Mouse (Mus musculus): Measurements from ENCODE around the gene Tmem132d. TPM values are rescaled to one million over a fixed set of nuclear protein-coding genes. Genes with fewer than 3 reads are reported as not detected.

Tmem132d gene
- polyA plus RNA-seq, 1 experiment from 2014 or later: 0.54 TPM

- no peak overlapping the region for H3K27ac ChIP-seq
- H3K36me3 ChIP-seq: no peaks in the 10 kb centered on the region
- DNase-seq (ENCODE audit: low spot score): no peak
- no peak overlapping the region for H3K4me3 ChIP-seq
- 97% methylated on average over 3 of the region's 3 CpGs for WGBS
- no peaks in the 10 kb centered on the region for H3K27me3 ChIP-seq (ENCODE audit: insufficient read depth, poor library complexity, severe bottlenecking)
- H3K4me1 ChIP-seq (replicated peaks): no peaks in the 10 kb centered on the region
- 0 out of 2 replicates have a peak, but pooled peaks cover 4% of the 10 kb centered on the region for H3K9me3 ChIP-seq
Measured at GRCm38 (mm10) chr5:128112518-128112917, 320.4 kb downstream of the Tmem132d start.

GRCm38 (mm10) chr5:128111664-128112063 is 321.2 kb downstream of the Tmem132d start:
- 79% methylated on average over 5 of the region's 5 CpGs for WGBS
- Histone ChIP-seq H3K27ac (no peak overlapping the region), H3K36me3 (no peaks in the 10 kb centered on the region), H3K27me3 (ENCODE audit: insufficient read depth, poor library complexity, severe bottlenecking) (no peaks in the 10 kb centered on the region), H3K4me1 (replicated peaks) (no peaks in the 10 kb centered on the region), H3K4me3 (no peak overlapping the region), H3K9me3 (0 out of 2 replicates have a peak, but pooled peaks cover 4% of the 10 kb centered on the region)
- DNase-seq (ENCODE audit: low spot score): no peak

GRCm38 (mm10) chr5:128102556-128102955 is 330.3 kb downstream of the Tmem132d start:
- DNase-seq (ENCODE audit: low spot score): no peak
- H3K4me3 ChIP-seq: no peak overlapping the region
- H3K27ac ChIP-seq: no peak overlapping the region
- 88% methylated on average over 8 of the region's 8 CpGs for WGBS
- H3K36me3 ChIP-seq: no peaks in the 10 kb centered on the region
- no peaks in the 10 kb centered on the region for H3K27me3 ChIP-seq (ENCODE audit: insufficient read depth, poor library complexity, severe bottlenecking)
- H3K9me3 ChIP-seq: peaks cover 9% of the 10 kb centered on the region
- H3K4me1 ChIP-seq (replicated peaks): no peaks in the 10 kb centered on the region

GRCm38 (mm10) chr5:128100331-128100730 is 332.5 kb downstream of the Tmem132d start:
- WGBS: 81% methylated on average over 5 of the region's 5 CpGs
- Histone ChIP-seq H3K9me3 (peaks cover 9% of the 10 kb centered on the region), H3K27me3 (ENCODE audit: insufficient read depth, poor library complexity, severe bottlenecking) (no peaks in the 10 kb centered on the region), H3K4me3 (no peak overlapping the region), H3K4me1 (replicated peaks) (no peaks in the 10 kb centered on the region), H3K27ac (no peak overlapping the region), H3K36me3 (no peaks in the 10 kb centered on the region)
- DNase-seq (ENCODE audit: low spot score): no peak

- Histone ChIP-seq H3K9me3 (peaks cover 9% of the 10 kb centered on the region), H3K4me1 (replicated peaks) (no peaks in the 10 kb centered on the region), H3K27me3 (ENCODE audit: insufficient read depth, poor library complexity, severe bottlenecking) (no peaks in the 10 kb centered on the region), H3K4me3 (no peak overlapping the region), H3K27ac (no peak overlapping the region), H3K36me3 (no peaks in the 10 kb centered on the region)
- WGBS: 87% methylated on average over 2 of the region's 2 CpGs
- no peak for DNase-seq (ENCODE audit: low spot score)
Measured at GRCm38 (mm10) chr5:128099439-128099838, 333.4 kb downstream of the Tmem132d start.

- 91% methylated on average over 5 of the region's 5 CpGs for WGBS
- Histone ChIP-seq H3K4me3 (no peak overlapping the region), H3K36me3 (no peaks in the 10 kb centered on the region), H3K27me3 (ENCODE audit: insufficient read depth, poor library complexity, severe bottlenecking) (no peaks in the 10 kb centered on the region), H3K27ac (no peak overlapping the region), H3K4me1 (replicated peaks) (no peaks in the 10 kb centered on the region), H3K9me3 (no peaks in the 10 kb centered on the region)
- DNase-seq (ENCODE audit: low spot score): no peak
Measured at GRCm38 (mm10) chr5:128090578-128090977, 342.3 kb downstream of the Tmem132d start.

- H3K9me3 ChIP-seq: no peaks in the 10 kb centered on the region
- H3K4me3 ChIP-seq: no peak overlapping the region
- no peaks in the 10 kb centered on the region for H3K4me1 ChIP-seq (replicated peaks)
- H3K27me3 ChIP-seq (ENCODE audit: insufficient read depth, poor library complexity, severe bottlenecking): no peaks in the 10 kb centered on the region
- H3K27ac ChIP-seq: no peak overlapping the region
- no peak for DNase-seq (ENCODE audit: low spot score)
- 80% methylated on average over 5 of the region's 5 CpGs for WGBS
- H3K36me3 ChIP-seq: no peaks in the 10 kb centered on the region
Measured at GRCm38 (mm10) chr5:128075456-128075855, 357.4 kb downstream of the Tmem132d start.

- no peaks in the 10 kb centered on the region for H3K36me3 ChIP-seq
- no peaks in the 10 kb centered on the region for H3K9me3 ChIP-seq
- DNase-seq (ENCODE audit: low spot score): no peak
- no peak overlapping the region for H3K27ac ChIP-seq
- no peaks in the 10 kb centered on the region for H3K27me3 ChIP-seq (ENCODE audit: insufficient read depth, poor library complexity, severe bottlenecking)
- WGBS: 85% methylated on average over 2 of the region's 2 CpGs
- no peak overlapping the region for H3K4me3 ChIP-seq
- H3K4me1 ChIP-seq (replicated peaks): no peaks in the 10 kb centered on the region
Measured at GRCm38 (mm10) chr5:128072616-128073015, 360.3 kb downstream of the Tmem132d start.

GRCm38 (mm10) chr5:128041781-128042180 is 391.1 kb downstream of the Tmem132d start:
- Histone ChIP-seq H3K9me3 (no peaks in the 10 kb centered on the region), H3K36me3 (no peaks in the 10 kb centered on the region), H3K4me3 (no peak overlapping the region), H3K4me1 (replicated peaks) (no peaks in the 10 kb centered on the region), H3K27ac (no peak overlapping the region), H3K27me3 (ENCODE audit: insufficient read depth, poor library complexity, severe bottlenecking) (no peaks in the 10 kb centered on the region)
- 86% methylated on average over 9 of the region's 9 CpGs for WGBS
- DNase-seq (ENCODE audit: low spot score): no peak

GRCm38 (mm10) chr5:128040036-128040435 is 392.8 kb downstream of the Tmem132d start:
- H3K4me3 ChIP-seq: no peak overlapping the region
- no peaks in the 10 kb centered on the region for H3K4me1 ChIP-seq (replicated peaks)
- no peaks in the 10 kb centered on the region for H3K36me3 ChIP-seq
- WGBS: 91% methylated on average over 6 of the region's 6 CpGs
- no peak for DNase-seq (ENCODE audit: low spot score)
- no peaks in the 10 kb centered on the region for H3K9me3 ChIP-seq
- no peaks in the 10 kb centered on the region for H3K27me3 ChIP-seq (ENCODE audit: insufficient read depth, poor library complexity, severe bottlenecking)
- H3K27ac ChIP-seq: no peak overlapping the region

- Histone ChIP-seq H3K27ac (no peak overlapping the region; the same call in 1 of the 2 replicates), H3K36me3 (no peaks in the 10 kb centered on the region), H3K4me1 (replicated peaks) (peaks cover 21% of the 10 kb centered on the region), H3K9me3 (no peaks in the 10 kb centered on the region), H3K4me3 (no peak overlapping the region), H3K27me3 (ENCODE audit: insufficient read depth, poor library complexity, severe bottlenecking) (no peaks in the 10 kb centered on the region; the same call in 1 of the 2 replicates)
- 16% methylated on average over 2 of the region's 2 CpGs for WGBS
- DNase-seq (ENCODE audit: low spot score): peak; percentile 41
Measured at GRCm38 (mm10) chr5:128027076-128027475, 405.8 kb downstream of the Tmem132d start.

GRCm38 (mm10) chr5:128004666-128005065 is 428.2 kb downstream of the Tmem132d start:
- Histone ChIP-seq H3K27me3 (ENCODE audit: insufficient read depth, poor library complexity, severe bottlenecking) (no peaks in the 10 kb centered on the region), H3K4me3 (no peak overlapping the region), H3K4me1 (replicated peaks) (no peaks in the 10 kb centered on the region), H3K9me3 (no peaks in the 10 kb centered on the region), H3K27ac (no peak overlapping the region), H3K36me3 (no peaks in the 10 kb centered on the region)
- 73% methylated on average over 9 of the region's 9 CpGs for WGBS
- DNase-seq (ENCODE audit: low spot score): no peak

- Histone ChIP-seq H3K9me3 (no peaks in the 10 kb centered on the region), H3K36me3 (no peaks in the 10 kb centered on the region), H3K4me1 (replicated peaks) (no peaks in the 10 kb centered on the region), H3K27me3 (ENCODE audit: insufficient read depth, poor library complexity, severe bottlenecking) (no peaks in the 10 kb centered on the region), H3K4me3 (no peak overlapping the region), H3K27ac (no peak overlapping the region)
- 87% methylated on average over 10 of the region's 10 CpGs for WGBS
- no peak for DNase-seq (ENCODE audit: low spot score)
Measured at GRCm38 (mm10) chr5:127996526-127997245, 436.2 kb downstream of the Tmem132d start.

All from hindbrain, embryonic 10.5 days (tissue).